Mouse (Mus musculus) urinary bladder, postnatal 14 days (tissue): ENCODE data around the gene Hist1h2bp.
"Not testable (repeated sequence)": the region's sequence is repeated elsewhere in the genome, so short reads cannot be mapped to it uniquely, and the experiment has no call there.

Experiments used
- DNase-seq: peaks from one replicate; pipeline ENCODE4 v3.0.0; 2021; ENCODE audit warnings: low spot score

The Hist1h2bp gene

GRCm38 (mm10) chr13:21783734-21784161, 3.5 kb upstream of the Hist1h2bp start:
- peak; percentile 7 for DNase-seq

- no peak for DNase-seq
These were observed 3.0 kb upstream of the Hist1h2bp start for GRCm38 (mm10) chr13:21784311-21784710.

- DNase-seq: no peak
These were observed 917 bp upstream of the Hist1h2bp start for GRCm38 (mm10) chr13:21786189-21786898.

- no peak for DNase-seq
These were observed 716 bp downstream of the Hist1h2bp start for GRCm38 (mm10) chr13:21787760-21788593.

- DNase-seq: no peak
These were observed 2.7 kb downstream of the Hist1h2bp start for GRCm38 (mm10) chr13:21789925-21790324.

GRCm38 (mm10) chr13:21790601-21791283, 3.5 kb downstream of the Hist1h2bp start:
- DNase-seq: no peak

- no peak for DNase-seq
These were observed 8.3 kb downstream of the Hist1h2bp start for GRCm38 (mm10) chr13:21795584-21795983.

- DNase-seq: not testable (repeated sequence)
These were observed 9.9 kb downstream of the Hist1h2bp start for GRCm38 (mm10) chr13:21797163-21797562.

GRCm38 (mm10) chr13:21803058-21803457, 15.8 kb downstream of the Hist1h2bp start:
- DNase-seq: not testable (repeated sequence)

GRCm38 (mm10) chr13:21810073-21810472, 22.8 kb downstream of the Hist1h2bp start, which contains the start of the genes Hist1h2bq and Hist1h2ao:
Gene Hist1h2bq, minus strand, starts transcription at chr13:21810197.
Gene Hist1h2ao, plus strand, starts transcription at chr13:21810465.
- not testable (repeated sequence) for DNase-seq

- not testable (repeated sequence) for DNase-seq
These were observed 23.8 kb downstream of the Hist1h2bp start for GRCm38 (mm10) chr13:21811074-21811473.

GRCm38 (mm10) chr13:21811539-21811938, 24.3 kb downstream of the Hist1h2bp start, which contains the start of gene Hist1h4m:
Gene Hist1h4m, plus strand, starts transcription at chr13:21811746.
- DNase-seq: peak; percentile 57

GRCm38 (mm10) chr13:21812092-21812491, 24.8 kb downstream of the Hist1h2bp start:
- DNase-seq: not testable (repeated sequence)

GRCm38 (mm10) chr13:21820082-21820890, 33.0 kb downstream of the Hist1h2bp start:
- not testable (repeated sequence) for DNase-seq

- no peak for DNase-seq
These were observed 41.2 kb downstream of the Hist1h2bp start for GRCm38 (mm10) chr13:21828511-21828910.

GRCm38 (mm10) chr13:21830344-21830743, 43.1 kb downstream of the Hist1h2bp start:
- no peak for DNase-seq

- DNase-seq: peak; percentile 15
These were observed 44.4 kb downstream of the Hist1h2bp start, which contains the start of gene Hist1h4n for GRCm38 (mm10) chr13:21831418-21832394. Gene Hist1h4n, minus strand, starts transcription at chr13:21832196.

- DNase-seq: not testable (repeated sequence)
These were observed 46.2 kb downstream of the Hist1h2bp start, which contains the start of the genes Hist1h2ap and Hist1h2br for GRCm38 (mm10) chr13:21833461-21833860. Gene Hist1h2ap, minus strand, starts transcription at chr13:21833507. Gene Hist1h2br, plus strand, starts transcription at chr13:21833743.
